Mouse (Mus musculus) liver, embryonic 15.5 days (tissue): ENCODE measurements around the gene Stc2. TPM values are rescaled to one million over a fixed set of nuclear protein-coding genes. Genes with fewer than 3 reads are reported as not detected.

Experiments used
- polyA plus RNA-seq: library from polyadenylated mRNA; unstranded; fragments of >200 nt; fragmentation: Nextera tagmentation; extraction: Ambion mirVana; gene quantifications from 2 replicates; pipeline ENCODE4 v1.2.1, GENCODE M21; 2015

Stc2 gene
- polyA plus RNA-seq, 1 experiment from 2014 or later, result 0.46 TPM

Other genes starting within 250 kb of the Stc2 start
- not detected in 2 replicates for gene Gm17332, start 187.6 kb downstream of the Stc2 start, polyA plus RNA-seq